Mouse (Mus musculus) CD4-positive helper T cell, adult 2 months (primary cell): ENCODE measurements around the gene Upp1.

Source experiments
- DNase-seq: peaks from one replicate; pipeline ENCODE4 v3.0.0-alpha.2; 2012; ENCODE audit warnings: low read depth, missing footprints, low spot score

Gene Upp1

GRCm38 (mm10) chr11:9159953-9160352 is 42.0 kb downstream of the Upp1 start:
- DNase-seq: no peak

GRCm38 (mm10) chr11:9167331-9167730 is 49.4 kb downstream of the Upp1 start:
- no peak for DNase-seq

GRCm38 (mm10) chr11:9181477-9181876 is 63.6 kb downstream of the Upp1 start:
- DNase-seq: no peak
